Mouse (Mus musculus) neural tube, embryonic 15.5 days (tissue): Measurements from ENCODE around the gene Ucn. TPM values are rescaled to one million over a fixed set of nuclear protein-coding genes. Genes with fewer than 3 reads are reported as not detected.

Experiments
- ATAC-seq: fragments of 200-750 bp; cut with Nextera tagmentation; 2 replicates; pipeline ENCODE4 v1.8.0; 2017; ENCODE audit warnings: mild to moderate bottlenecking, moderate TSS enrichment, moderate library complexity; ENCODE audit not compliant: low FRiP score
- H3K27ac ChIP-seq: fragments of 300-500 bp; sonication (generic); replicated peaks from 2 replicates; pipeline ENCODE4 v1.5.1; 2015; ENCODE audit warnings: mild to moderate bottlenecking, inconsistent platforms
- H3K27me3 ChIP-seq: fragments of 300-500 bp; sonication (generic); replicated peaks from 2 replicates; pipeline ENCODE4 v1.6.1; 2015; ENCODE audit warnings: inconsistent platforms
- H3K36me3 ChIP-seq: fragments of 300-500 bp; sonication (generic); 2 replicates; pipeline ENCODE4 v1.6.1; 2015; ENCODE audit warnings: inconsistent platforms
- H3K4me1 ChIP-seq: fragments of 300-500 bp; sonication (generic); 2 replicates; pipeline ENCODE4 v1.6.1; 2015; ENCODE audit warnings: inconsistent platforms
- H3K4me2 ChIP-seq: fragments of 300-500 bp; sonication (generic); 2 replicates; pipeline ENCODE4 v1.6.1; 2015; ENCODE audit warnings: inconsistent platforms, mild to moderate bottlenecking, moderate library complexity
- H3K4me3 ChIP-seq: fragments of 300-500 bp; sonication (generic); replicated peaks from 2 replicates; pipeline ENCODE4 v1.5.1; 2015; ENCODE audit warnings: mild to moderate bottlenecking, inconsistent platforms
- H3K9ac ChIP-seq: fragments of 300-500 bp; sonication (generic); replicated peaks from 2 replicates; pipeline ENCODE4 v1.6.1; 2015; ENCODE audit warnings: mild to moderate bottlenecking, inconsistent platforms
- H3K9me3 ChIP-seq: fragments of 300-500 bp; sonication (generic); replicated peaks from 2 replicates; pipeline ENCODE4 v1.6.1; 2016; ENCODE audit warnings: inconsistent platforms
- WGBS: fragments of 180-500 bp; shearing (Covaris S2); methylation state at CpG from one replicate; pipeline ENCODE4 v1.1.7; 2015; ENCODE audit warnings: mixed read lengths; 5-methylcytosine and 5-hydroxymethylcytosine counted together
- polyA plus RNA-seq: library from polyadenylated mRNA; unstranded; fragments of >200 nt; fragmentation: Nextera tagmentation; extraction: Ambion mirVana; gene quantifications from 2 replicates; pipeline ENCODE4 v1.2.1, GENCODE M21; 2015

Ucn gene
- polyA plus RNA-seq, 1 experiment from 2014 or later: not detected

- H3K27ac ChIP-seq: no peak overlapping the region
- ATAC-seq: no peak
- no peaks in the 10 kb centered on the region for H3K9me3 ChIP-seq
- WGBS: 91% methylated on average over 4 of the region's 4 CpGs
- H3K4me3 ChIP-seq: no peak overlapping the region
- H3K36me3 ChIP-seq: peaks cover 20% of the 10 kb centered on the region
- H3K9ac ChIP-seq: no peak overlapping the region
- H3K4me1 ChIP-seq: peaks cover 13% of the 10 kb centered on the region
- H3K4me2 ChIP-seq: no peak overlapping the region
- no peaks in the 10 kb centered on the region for H3K27me3 ChIP-seq
These were observed 11.2 kb upstream of the Ucn start for GRCm38 (mm10) chr5:31149781-31150180.

DNA sequence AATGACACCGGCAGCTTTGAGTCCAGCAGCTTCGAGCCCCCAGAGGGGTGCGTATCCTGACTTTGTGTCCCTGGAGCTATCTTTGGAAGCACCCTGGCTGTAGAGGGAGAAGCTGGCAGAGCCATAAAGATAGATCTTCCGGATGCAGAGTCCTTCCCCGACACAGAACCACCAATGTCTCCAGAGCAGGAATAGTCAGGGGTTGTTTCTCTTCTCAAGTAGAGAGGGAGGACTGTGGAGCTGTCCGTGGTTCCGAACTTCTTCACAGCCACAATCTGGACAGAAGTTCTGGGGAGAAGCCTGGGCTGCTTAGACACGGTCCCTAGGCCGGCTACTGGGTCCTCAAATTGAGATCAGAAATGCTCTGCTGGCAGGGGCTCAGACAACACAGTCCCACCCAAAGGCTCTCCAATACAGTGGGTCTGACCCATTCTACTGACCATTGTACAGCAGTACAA lies 368 bp upstream of the Ucn start:
- Histone ChIP-seq H3K4me1 (peaks cover 27% of the 10 kb centered on the region), H3K27me3 (peaks cover 61% of the 10 kb centered on the region), H3K4me3 (peak overlapping the region; percentile 36), H3K36me3 (peaks cover 13% of the 10 kb centered on the region; the same call in 1 of the 2 replicates), H3K27ac (no peak overlapping the region), H3K4me2 (peak overlapping the region; percentile 63), H3K9me3 (no peaks in the 10 kb centered on the region), H3K9ac (no peak overlapping the region)
- WGBS: 14% methylated on average over 9 of the region's 9 CpGs
- ATAC-seq: no peak

- Histone ChIP-seq H3K27ac (no peak overlapping the region), H3K9ac (peak overlapping the region; percentile 40), H3K4me3 (peak overlapping the region; percentile 36), H3K4me2 (peak overlapping the region; percentile 63), H3K9me3 (no peaks in the 10 kb centered on the region), H3K36me3 (peaks cover 7% of the 10 kb centered on the region; the same call in 1 of the 2 replicates), H3K4me1 (peaks cover 27% of the 10 kb centered on the region), H3K27me3 (peaks cover 67% of the 10 kb centered on the region)
- WGBS: under 1% methylated on average over 13 of the region's 13 CpGs
- no peak for ATAC-seq
These were observed 971 bp downstream of the Ucn start for GRCm38 (mm10) chr5:31137658-31138057.

- H3K9me3 ChIP-seq: no peaks in the 10 kb centered on the region
- peak overlapping the region; percentile 63 for H3K4me2 ChIP-seq
- no peak overlapping the region for H3K9ac ChIP-seq
- peaks cover 7% of the 10 kb centered on the region; the same call in 1 of the 2 replicates for H3K36me3 ChIP-seq
- WGBS: under 1% methylated on average over 33 of the region's 33 CpGs
- H3K4me1 ChIP-seq: peaks cover 27% of the 10 kb centered on the region
- no peak overlapping the region for H3K27ac ChIP-seq
- H3K4me3 ChIP-seq: peak overlapping the region; percentile 36
- no peak for ATAC-seq
- H3K27me3 ChIP-seq: peaks cover 67% of the 10 kb centered on the region
These were observed 1.8 kb downstream of the Ucn start for GRCm38 (mm10) chr5:31136730-31137424.

- Histone ChIP-seq H3K36me3 (no peaks in the 10 kb centered on the region), H3K27ac (no peak overlapping the region), H3K4me3 (no peak overlapping the region), H3K9ac (no peak overlapping the region), H3K4me2 (no peak overlapping the region), H3K4me1 (no peaks in the 10 kb centered on the region), H3K9me3 (no peaks in the 10 kb centered on the region), H3K27me3 (0 out of 2 replicates have a peak, but pooled peaks cover 2% of the 10 kb centered on the region)
- WGBS: 40% methylated on average over 5 of the region's 5 CpGs
- ATAC-seq: no peak
These were observed 12.6 kb downstream of the Ucn start for GRCm38 (mm10) chr5:31126050-31126449.

- WGBS: 55% methylated on average over 2 of the region's 2 CpGs
These were observed 15.1 kb downstream of the Ucn start for GRCm38 (mm10) chr5:31123481-31123880.

DNA sequence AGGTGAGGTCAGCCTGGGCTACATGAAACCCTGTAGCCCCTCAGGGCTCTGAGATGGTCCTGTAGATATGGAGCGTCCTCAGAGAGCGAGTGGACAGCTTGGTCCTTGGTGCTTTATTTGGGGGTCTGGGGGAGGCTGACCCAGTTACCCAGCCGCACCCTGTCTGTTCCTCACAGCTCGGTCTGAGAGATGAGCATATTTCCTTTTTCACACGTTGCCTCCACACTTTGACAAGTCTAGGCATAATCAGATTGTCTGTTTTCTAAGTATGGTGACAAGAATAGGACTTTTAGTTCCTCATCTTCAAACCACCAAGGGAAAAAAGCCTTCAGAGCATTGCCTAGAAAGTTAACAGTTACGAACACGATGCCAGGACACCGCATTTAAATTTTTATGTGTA lies 17.5 kb downstream of the Ucn start:
- Histone ChIP-seq H3K36me3 (no peaks in the 10 kb centered on the region), H3K4me3 (no peak overlapping the region)
- ATAC-seq: no peak

More at GRCm38 (mm10) chr5:31123481-31123880, 15.1 kb downstream of the Ucn start:
- Histone ChIP-seq H3K4me2 (no peak overlapping the region), H3K9me3 (no peaks in the 10 kb centered on the region), H3K9ac (no peak overlapping the region), H3K4me1 (no peaks in the 10 kb centered on the region), H3K27ac (no peak overlapping the region), H3K36me3 (no peaks in the 10 kb centered on the region), H3K4me3 (no peak overlapping the region), H3K27me3 (no peaks in the 10 kb centered on the region)
- ATAC-seq: no peak

GRCm38 (mm10) chr5:31116912-31117311 lies 21.7 kb downstream of the Ucn start:
- ATAC-seq: no peak
- Histone ChIP-seq H3K9ac (no peak overlapping the region), H3K36me3 (no peaks in the 10 kb centered on the region), H3K9me3 (no peaks in the 10 kb centered on the region), H3K4me3 (no peak overlapping the region), H3K4me1 (no peaks in the 10 kb centered on the region), H3K27ac (no peak overlapping the region), H3K4me2 (no peak overlapping the region), H3K27me3 (0 out of 2 replicates have a peak, but pooled peaks cover 5% of the 10 kb centered on the region)
- WGBS: 27% methylated on average over 10 of the region's 10 CpGs

More for the DNA sequence above, 17.5 kb downstream of the Ucn start:
- Histone ChIP-seq H3K27ac (no peak overlapping the region), H3K9me3 (no peaks in the 10 kb centered on the region), H3K27me3 (0 out of 2 replicates have a peak, but pooled peaks cover 5% of the 10 kb centered on the region), H3K9ac (no peak overlapping the region), H3K4me1 (no peaks in the 10 kb centered on the region), H3K4me2 (no peak overlapping the region)
- WGBS: 81% methylated on average over 8 of the region's 8 CpGs

DNA sequence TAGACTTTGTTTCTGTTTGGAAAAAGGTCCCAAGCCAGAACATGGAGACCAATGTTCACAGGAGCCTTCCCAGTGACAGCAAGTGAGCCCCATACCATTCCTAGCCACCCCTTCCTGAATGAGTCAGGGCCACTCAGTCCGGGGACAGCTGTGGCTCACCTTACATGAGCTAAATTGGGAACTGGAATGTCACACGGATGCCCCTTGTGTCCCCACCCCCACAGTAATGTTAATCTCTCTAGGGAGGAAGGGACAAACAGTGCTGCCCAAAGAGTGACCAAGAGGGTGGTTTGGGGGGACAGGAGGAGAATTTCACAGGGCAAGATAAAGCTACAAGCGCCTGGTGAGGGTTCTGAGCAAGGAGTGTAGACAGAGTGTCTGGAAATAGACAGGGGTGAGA lies 22.3 kb downstream of the Ucn start, which contains the start of gene Trim54:
Trim54 (plus strand) TSS at position 359 of the 400 bp plus-strand sequence.
- H3K9ac ChIP-seq: no peak within 1 kb of the TSS
- no peaks in the 10 kb centered on the region for H3K4me1 ChIP-seq
- H3K9me3 ChIP-seq: no peaks in the 10 kb centered on the region
- H3K27me3 ChIP-seq: 0 out of 2 replicates have a peak, but pooled peaks cover 5% of the 10 kb centered on the region
- no peaks in the 10 kb centered on the region for H3K36me3 ChIP-seq
- H3K4me2 ChIP-seq: no peak within 1 kb of the TSS
- no peak within 1 kb of the TSS for H3K27ac ChIP-seq
- H3K4me3 ChIP-seq: no peak within 1 kb of the TSS
- no peak for ATAC-seq
- WGBS: 50% methylated on average over 3 of the region's 3 CpGs

DNA sequence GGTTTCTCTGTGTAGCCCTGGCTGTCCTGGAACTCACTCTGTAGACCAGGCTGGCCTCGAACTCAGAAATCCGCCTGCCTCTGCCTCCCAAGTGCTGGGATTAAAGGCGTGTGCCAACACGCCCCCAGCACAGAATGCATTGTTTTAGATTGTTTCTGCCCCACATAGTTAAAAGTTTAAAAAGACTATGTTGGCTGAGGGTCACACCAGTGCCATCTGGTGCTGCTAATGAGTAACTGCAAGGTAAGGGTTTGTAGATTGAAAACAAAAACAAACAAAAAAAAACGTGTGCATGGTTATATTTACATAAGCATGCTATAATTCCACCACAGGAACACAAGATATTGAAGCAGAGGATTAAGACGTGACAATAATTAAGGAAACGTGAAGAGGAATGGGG lies 27.8 kb downstream of the Ucn start:
- WGBS: 43% methylated on average over 7 of the region's 7 CpGs

DNA sequence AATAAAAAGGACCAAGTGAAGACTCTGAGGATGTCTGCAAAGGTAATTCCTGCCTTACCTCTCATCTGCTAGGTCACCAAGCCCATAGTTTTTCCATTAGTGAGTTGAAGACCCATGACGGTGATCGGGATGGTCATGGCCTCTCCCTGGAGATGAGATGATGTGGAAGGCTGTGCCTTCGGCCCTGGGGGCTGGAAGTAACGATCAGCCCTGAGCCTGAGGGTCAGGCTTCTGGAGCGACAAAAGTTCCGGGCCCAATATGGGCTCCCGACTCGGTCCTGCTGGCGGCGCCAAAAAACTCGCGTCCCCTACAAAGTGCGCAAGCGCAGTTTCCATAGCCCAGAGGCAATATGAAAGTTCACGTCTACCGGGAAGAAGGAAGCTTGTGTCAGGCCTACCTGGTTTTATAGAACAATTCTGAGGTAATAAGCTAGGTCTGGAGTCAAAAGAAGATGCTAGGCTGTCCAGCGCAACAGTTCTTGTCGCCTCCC lies 30.6 kb downstream of the Ucn start, which contains the start of gene Slc30a3:
Slc30a3 (minus strand) TSS at position 238 of the 491 bp plus-strand sequence.
- Histone ChIP-seq H3K27ac (no peak within 1 kb of the TSS), H3K4me1 (no peaks in the 10 kb centered on the region), H3K27me3 (0 out of 2 replicates have a peak, but pooled peaks cover 4% of the 10 kb centered on the region), H3K9me3 (no peaks in the 10 kb centered on the region), H3K36me3 (no peaks in the 10 kb centered on the region), H3K9ac (no peak within 1 kb of the TSS), H3K4me2 (no peak within 1 kb of the TSS), H3K4me3 (no peak within 1 kb of the TSS)
- no peak for ATAC-seq
- WGBS: 92% methylated on average over 18 of the region's 18 CpGs

More for the DNA sequence above, 27.8 kb downstream of the Ucn start:
- Histone ChIP-seq H3K4me2 (no peak overlapping the region), H3K36me3 (no peaks in the 10 kb centered on the region), H3K9me3 (no peaks in the 10 kb centered on the region), H3K27me3 (0 out of 2 replicates have a peak, but pooled peaks cover under 1% of the 10 kb centered on the region), H3K4me1 (no peaks in the 10 kb centered on the region), H3K4me3 (no peak overlapping the region), H3K27ac (no peak overlapping the region), H3K9ac (no peak overlapping the region)
- no peak for ATAC-seq
